Mouse (Mus musculus) neural tube, embryonic 11.5 days (tissue): ENCODE measurements around the gene Adgrg5. TPM values are rescaled to one million over a fixed set of nuclear protein-coding genes. Genes with fewer than 3 reads are reported as not detected.

ENCODE experiments used
- ATAC-seq: fragments of 200-750 bp; cut with Nextera tagmentation; 2 replicates; pipeline ENCODE4 v1.8.0; 2017; ENCODE audit warnings: moderate number of reproducible peaks, mild to moderate bottlenecking, moderate TSS enrichment, moderate library complexity; ENCODE audit not compliant: insufficient read depth, low FRiP score, low TSS enrichment
- DNase-seq: peaks from one replicate; pipeline ENCODE4 v3.0.0-alpha.2; 2015; ENCODE audit warnings: low spot score
- H3K27ac ChIP-seq: fragments of 300-500 bp; sonication (generic); 2 replicates; pipeline ENCODE4 v1.5.1; 2014; ENCODE audit warnings: low read depth, mild to moderate bottlenecking, low read length
- H3K27me3 ChIP-seq: fragments of 300-500 bp; sonication (generic); 2 replicates; pipeline ENCODE4 v1.6.1; 2014; ENCODE audit warnings: mild to moderate bottlenecking, low read length, mixed read lengths; ENCODE audit not compliant: control insufficient read depth, insufficient read depth
- H3K36me3 ChIP-seq: fragments of 300-500 bp; sonication (generic); 2 replicates; pipeline ENCODE4 v1.6.1; 2014; ENCODE audit warnings: mild to moderate bottlenecking, low read length, moderate library complexity, mixed read lengths; ENCODE audit not compliant: control insufficient read depth, insufficient read depth
- H3K4me1 ChIP-seq: fragments of 300-500 bp; sonication (generic); 2 replicates; pipeline ENCODE4 v1.6.1; 2014; ENCODE audit warnings: low read length, mixed read lengths; ENCODE audit not compliant: control insufficient read depth, insufficient read depth
- H3K4me2 ChIP-seq: fragments of 300-500 bp; sonication (generic); 2 replicates; pipeline ENCODE4 v1.6.1; 2014; ENCODE audit warnings: low read depth, mild to moderate bottlenecking, moderate library complexity
- H3K4me3 ChIP-seq: fragments of 300-500 bp; sonication (generic); 2 replicates; pipeline ENCODE4 v1.5.1; 2014; ENCODE audit warnings: low read depth, low read length
- H3K9ac ChIP-seq: fragments of 300-500 bp; sonication (generic); 2 replicates; pipeline ENCODE4 v1.6.1; 2014; ENCODE audit warnings: mild to moderate bottlenecking, low read length
- H3K9me3 ChIP-seq: fragments of 300-500 bp; sonication (generic); 2 replicates; pipeline ENCODE4 v1.6.1; 2016; ENCODE audit warnings: low read length; ENCODE audit not compliant: control insufficient read depth
- WGBS: fragments of 180-500 bp; shearing (Covaris S2); extraction: QIAGEN DNeasy Blood & Tissue Kit; methylation state at CpG from one replicate; pipeline ENCODE4 v1.1.7; 2014; 5-methylcytosine and 5-hydroxymethylcytosine counted together
- polyA plus RNA-seq: library from polyadenylated mRNA; unstranded; fragments of >200 nt; fragmentation: Nextera tagmentation; extraction: Ambion mirVana; gene quantifications from 2 replicates; pipeline ENCODE4 v1.2.1, GENCODE M21; 2014

The Adgrg5 gene
- polyA plus RNA-seq, 1 experiment from 2014 or later = not detected

GRCm38 (mm10) chr8:94950046-94950445 is 26.6 kb downstream of the Adgrg5 start:
- 19% methylated on average over 4 of the region's 4 CpGs for WGBS
- Histone ChIP-seq H3K9ac (no peak overlapping the region), H3K4me1 (no peaks in the 10 kb centered on the region), H3K36me3 (no peaks in the 10 kb centered on the region), H3K27ac (no peak overlapping the region), H3K4me3 (no peak overlapping the region), H3K4me2 (no peak overlapping the region), H3K27me3 (no peaks in the 10 kb centered on the region), H3K9me3 (no peaks in the 10 kb centered on the region)
- ATAC-seq (peak; percentile 68), DNase-seq (peak; percentile 77)

GRCm38 (mm10) chr8:94950458-94950857 is 27.0 kb downstream of the Adgrg5 start:
- Histone ChIP-seq H3K36me3 (no peaks in the 10 kb centered on the region), H3K4me1 (no peaks in the 10 kb centered on the region), H3K4me2 (no peak overlapping the region), H3K4me3 (no peak overlapping the region), H3K9ac (no peak overlapping the region), H3K27me3 (no peaks in the 10 kb centered on the region), H3K27ac (no peak overlapping the region), H3K9me3 (no peaks in the 10 kb centered on the region)
- DNase-seq (no peak), ATAC-seq (no peak)
- WGBS = 73% methylated on average over 5 of the region's 5 CpGs

- Histone ChIP-seq H3K36me3 (no peaks in the 10 kb centered on the region), H3K27ac (no peak overlapping the region), H3K4me3 (no peak overlapping the region), H3K4me1 (no peaks in the 10 kb centered on the region), H3K4me2 (no peak overlapping the region), H3K27me3 (no peaks in the 10 kb centered on the region), H3K9me3 (no peaks in the 10 kb centered on the region), H3K9ac (no peak overlapping the region)
- WGBS = 83% methylated on average over 5 of the region's 5 CpGs
- DNase-seq (no peak), ATAC-seq (no peak)
Observed at GRCm38 (mm10) chr8:94952086-94952485, 28.6 kb downstream of the Adgrg5 start.

GRCm38 (mm10) chr8:94953624-94954367 is 30.3 kb downstream of the Adgrg5 start:
- H3K4me2 ChIP-seq = no peak overlapping the region
- H3K27me3 ChIP-seq = no peaks in the 10 kb centered on the region
- H3K27ac ChIP-seq = no peak overlapping the region
- H3K9me3 ChIP-seq = no peaks in the 10 kb centered on the region
- no peak overlapping the region for H3K4me3 ChIP-seq
- H3K9ac ChIP-seq = no peak overlapping the region
- H3K36me3 ChIP-seq = no peaks in the 10 kb centered on the region
- ATAC-seq (no peak), DNase-seq (no peak)
- 73% methylated on average over 7 of the region's 7 CpGs for WGBS
- no peaks in the 10 kb centered on the region for H3K4me1 ChIP-seq

GRCm38 (mm10) chr8:94954368-94954737 is 30.9 kb downstream of the Adgrg5 start:
- Histone ChIP-seq H3K9ac (no peak overlapping the region), H3K36me3 (no peaks in the 10 kb centered on the region), H3K27ac (no peak overlapping the region), H3K4me2 (no peak overlapping the region), H3K4me1 (no peaks in the 10 kb centered on the region), H3K27me3 (no peaks in the 10 kb centered on the region), H3K9me3 (no peaks in the 10 kb centered on the region), H3K4me3 (no peak overlapping the region)
- 90% methylated on average over 7 of the region's 7 CpGs for WGBS
- ATAC-seq = no peak
- DNase-seq = no peak

- H3K27me3 ChIP-seq = no peaks in the 10 kb centered on the region
- DNase-seq (peak; percentile 43), ATAC-seq (no peak)
- H3K4me3 ChIP-seq = no peak overlapping the region
- H3K4me2 ChIP-seq = no peak overlapping the region
- H3K27ac ChIP-seq = no peak overlapping the region
- H3K9me3 ChIP-seq = no peaks in the 10 kb centered on the region
- WGBS = 39% methylated on average over 9 of the region's 9 CpGs
- H3K36me3 ChIP-seq = no peaks in the 10 kb centered on the region
- H3K4me1 ChIP-seq = no peaks in the 10 kb centered on the region
- no peak overlapping the region for H3K9ac ChIP-seq
Observed at GRCm38 (mm10) chr8:94954921-94955758, 31.6 kb downstream of the Adgrg5 start.

GRCm38 (mm10) chr8:94956078-94956574 is 32.6 kb downstream of the Adgrg5 start:
- no peak overlapping the region for H3K4me2 ChIP-seq
- no peak for ATAC-seq
- no peak for DNase-seq
- no peak overlapping the region for H3K27ac ChIP-seq
- H3K9ac ChIP-seq = no peak overlapping the region
- 90% methylated on average over 1 of the region's 1 CpGs for WGBS
- H3K27me3 ChIP-seq = no peaks in the 10 kb centered on the region
- no peaks in the 10 kb centered on the region for H3K9me3 ChIP-seq
- no peak overlapping the region for H3K4me3 ChIP-seq
- H3K36me3 ChIP-seq = no peaks in the 10 kb centered on the region
- H3K4me1 ChIP-seq = no peaks in the 10 kb centered on the region

- no peak for DNase-seq
- Histone ChIP-seq H3K4me1 (no peaks in the 10 kb centered on the region), H3K9me3 (no peaks in the 10 kb centered on the region), H3K9ac (no peak overlapping the region), H3K27ac (no peak overlapping the region), H3K36me3 (no peaks in the 10 kb centered on the region), H3K4me2 (no peak overlapping the region), H3K4me3 (no peak overlapping the region), H3K27me3 (no peaks in the 10 kb centered on the region)
- no peak for ATAC-seq
- WGBS = 81% methylated on average over 1 of the region's 1 CpGs
Observed at GRCm38 (mm10) chr8:94962201-94962600, 38.7 kb downstream of the Adgrg5 start.
